Mouse (Mus musculus): Measurements from ENCODE around the gene Reg4.

DNA sequence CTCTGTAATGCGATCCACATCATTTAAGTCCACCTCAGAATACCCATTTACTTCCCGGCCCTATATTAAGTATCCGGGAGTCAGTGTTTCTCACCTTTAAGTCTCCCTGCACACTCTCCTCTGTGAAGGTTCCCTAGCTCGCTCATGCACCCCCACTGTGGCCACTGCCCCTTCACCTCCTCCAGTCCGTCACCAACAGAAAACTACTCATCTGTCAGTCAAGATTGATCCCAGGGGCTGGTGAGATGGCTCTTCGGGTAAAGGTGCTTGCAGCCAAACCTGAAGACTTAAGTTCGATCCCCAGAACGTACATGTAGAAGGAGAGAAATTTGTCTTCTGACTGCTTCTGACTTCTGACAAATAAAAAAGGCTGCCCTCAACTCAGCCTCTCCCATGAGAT lies 60.5 kb downstream of the Reg4 start:
- TF ChIP-seq CTCF (IDR thresholded peaks at IDR 0.05; ENCODE audit: low read depth) (no peak), EP300 (IDR thresholded peaks at IDR 0.05; ENCODE audit: low read depth) (no peak)
